Comparison of ENCODE assay signal across 12 mouse cellular contexts in the genomic region with DNA sequence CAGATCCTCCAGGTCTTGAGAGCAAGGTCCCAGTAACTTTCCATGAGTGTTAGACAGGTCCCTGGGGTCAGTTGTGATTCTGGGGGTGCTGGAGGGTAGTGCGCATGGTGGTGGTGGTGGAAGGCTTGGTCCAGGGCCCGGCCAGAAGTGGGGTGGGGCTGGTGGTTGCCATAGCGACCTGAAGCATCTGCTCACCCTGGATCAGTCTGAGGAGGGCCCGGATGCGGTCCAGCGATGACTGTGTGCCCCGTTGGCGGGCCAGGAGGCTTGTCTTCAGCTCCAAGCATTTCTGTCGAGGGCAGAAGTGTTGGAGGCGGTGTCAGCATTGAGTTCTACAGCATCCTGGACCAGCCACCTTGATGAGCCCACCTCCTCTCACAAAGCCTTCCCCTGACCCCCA.
"Had no signal": no experiment of that assay in that cellular context is flagged by ENCODE, and none has a peak within 500 bp of the region (broad histone marks: within the 10 kb centered on the region; RNA-seq: fewer than 3 reads in every experiment).

No protein-coding gene starts in this region.

- DNase-seq: retina, postnatal 1 day; right cerebral cortex, adult 18-20 months; right cerebral cortex, postnatal 14 days; right cerebral cortex, postnatal 25 days; right cerebral cortex, postnatal 4 days; spleen, adult 18-20 months; thymus, adult 18-20 months; thymus, adult 2 months; thymus, postnatal 14 days; thymus, postnatal 25 days; thymus, postnatal 36 days; thymus, postnatal 4 days had no signal
